In genomic region chr11:3829736-3830135, GRCm38 (mm10) we compare ENCODE assay signal across 27 mouse cellular contexts. TPM values are rescaled to one million over a fixed set of nuclear protein-coding genes. Genes with fewer than 3 reads are reported as not detected.
A peak's percentile ranks its signal among the peaks of the same experiment; 100 is the strongest.
DNase-seq lines count a peak whose midpoint lies in the region; ATAC-seq and TF ChIP-seq lines count a peak whose summit lies in the region.
"Had no signal": no experiment of that assay in that cellular context is flagged by ENCODE, and none has a peak within 500 bp of the region (broad histone marks: within the 10 kb centered on the region; RNA-seq: fewer than 3 reads in every experiment).

No protein-coding gene starts in this region.

- H3K4me3 ChIP-seq in hindbrain, postnatal 0 days (ENCODE audit: low read length): no peak overlapping the region
- H3K4me3 ChIP-seq in hindbrain, embryonic 14.5 days (replicated peaks; ENCODE audit: low read length): no peak overlapping the region
- no peak overlapping the region for H3K4me3 ChIP-seq in limb, embryonic 12.5 days (replicated peaks)
- no peak overlapping the region for H3K4me3 ChIP-seq in limb, embryonic 10.5 days
- H3K4me3 ChIP-seq: embryonic facial prominence, embryonic 10.5 days; embryonic facial prominence, embryonic 13.5 days; erythroblast, embryonic 14.5 days; forebrain, embryonic 12.5 days; forebrain, embryonic 15.5 days; heart, embryonic 12.5 days; heart, embryonic 15.5 days; hindbrain, embryonic 10.5 days; hindbrain, embryonic 13.5 days had no signal

- no peaks in the 10 kb centered on the region for H3K9me3 ChIP-seq in hindbrain, postnatal 0 days (ENCODE audit: low read length)
- H3K9me3 ChIP-seq in hindbrain, embryonic 14.5 days (ENCODE audit: control insufficient read depth, low read length): no peaks in the 10 kb centered on the region
- peaks cover 10% of the 10 kb centered on the region; the same call in 1 of the 2 replicates for H3K9me3 ChIP-seq in limb, embryonic 12.5 days
- no peaks in the 10 kb centered on the region; the same call in 1 of the 2 replicates for H3K9me3 ChIP-seq in limb, embryonic 10.5 days (replicated peaks)
- H3K9me3 ChIP-seq: forebrain, embryonic 12.5 days; forebrain, embryonic 15.5 days; heart, embryonic 15.5 days; hindbrain, embryonic 13.5 days had no signal

- no peak overlapping the region for H3K4me2 ChIP-seq in hindbrain, postnatal 0 days (ENCODE audit: low read depth, low read length)
- no peak overlapping the region for H3K4me2 ChIP-seq in hindbrain, embryonic 14.5 days (replicated peaks)
- H3K4me2 ChIP-seq in limb, embryonic 12.5 days: no peak overlapping the region
- H3K4me2 ChIP-seq: embryonic facial prominence, embryonic 13.5 days; forebrain, embryonic 12.5 days; forebrain, embryonic 15.5 days; heart, embryonic 12.5 days; heart, embryonic 15.5 days; hindbrain, embryonic 13.5 days had no signal

- no peak for ATAC-seq in hindbrain, postnatal 0 days
- ATAC-seq in hindbrain, embryonic 14.5 days (ENCODE audit: low FRiP score): no peak
- no peak for ATAC-seq in limb, embryonic 12.5 days (ENCODE audit: insufficient number of reproducible peaks, insufficient read depth, low FRiP score, low TSS enrichment, low read depth)
- ATAC-seq: CD4-positive, CD25-positive, alpha-beta regulatory T cell, adult 4 months; forebrain, embryonic 15.5 days; intestine, postnatal 0 days had no signal

- no peak overlapping the region for H3K9ac ChIP-seq in hindbrain, postnatal 0 days (replicated peaks; ENCODE audit: low read length)
- H3K9ac ChIP-seq in hindbrain, embryonic 14.5 days: no peak overlapping the region
- no peak overlapping the region for H3K9ac ChIP-seq in limb, embryonic 12.5 days (replicated peaks)
- H3K9ac ChIP-seq: embryonic facial prominence, embryonic 13.5 days; forebrain, embryonic 12.5 days; forebrain, embryonic 15.5 days; heart, embryonic 12.5 days; heart, embryonic 15.5 days; hindbrain, embryonic 13.5 days had no signal

- WGBS in hindbrain, postnatal 0 days: 72% methylated on average over 5 of the region's 5 CpGs
- 81% methylated on average over 5 of the region's 5 CpGs for WGBS in hindbrain, embryonic 14.5 days
- 63% methylated on average over 5 of the region's 5 CpGs for WGBS in limb, embryonic 12.5 days
- 85% methylated on average over 5 of the region's 5 CpGs for WGBS in limb, embryonic 10.5 days

- H3K27ac ChIP-seq in hindbrain, postnatal 0 days: no peak overlapping the region
- H3K27ac ChIP-seq in hindbrain, embryonic 14.5 days: no peak overlapping the region
- H3K27ac ChIP-seq in limb, embryonic 12.5 days: 0 out of 2 replicates have a peak overlapping the region, but pooled peaks have one; percentile 17
- no peak overlapping the region for H3K27ac ChIP-seq in limb, embryonic 10.5 days
- H3K27ac ChIP-seq: embryonic facial prominence, embryonic 10.5 days; embryonic facial prominence, embryonic 13.5 days; forebrain, embryonic 12.5 days; forebrain, embryonic 15.5 days; heart, embryonic 15.5 days; hindbrain, embryonic 10.5 days; hindbrain, embryonic 13.5 days had no signal

- TF ChIP-seq CTCF in hindbrain, postnatal 0 days (IDR thresholded peaks at IDR 0.05; ENCODE audit: low read depth): no peak

- no peaks in the 10 kb centered on the region; the same call in 1 of the 2 replicates for H3K27me3 ChIP-seq in hindbrain, postnatal 0 days (ENCODE audit: insufficient read depth, low read length)
- H3K27me3 ChIP-seq in hindbrain, embryonic 14.5 days (ENCODE audit: control insufficient read depth, insufficient read depth, low read length): no peaks in the 10 kb centered on the region
- 0 out of 2 replicates have a peak, but pooled peaks cover 8% of the 10 kb centered on the region for H3K27me3 ChIP-seq in limb, embryonic 12.5 days
- H3K27me3 ChIP-seq in limb, embryonic 10.5 days (ENCODE audit: low read depth, poor library complexity, severe bottlenecking): no peaks in the 10 kb centered on the region
- H3K27me3 ChIP-seq: embryonic facial prominence, embryonic 13.5 days; forebrain, embryonic 15.5 days; heart, embryonic 15.5 days had no signal

- H3K36me3 ChIP-seq in hindbrain, postnatal 0 days (ENCODE audit: insufficient read depth, low read length): no peaks in the 10 kb centered on the region
- H3K36me3 ChIP-seq in hindbrain, embryonic 14.5 days (replicated peaks; ENCODE audit: control insufficient read depth, insufficient read depth): no peaks in the 10 kb centered on the region
- H3K36me3 ChIP-seq in limb, embryonic 12.5 days: no peaks in the 10 kb centered on the region
- no peaks in the 10 kb centered on the region for H3K36me3 ChIP-seq in limb, embryonic 10.5 days
- H3K36me3 ChIP-seq: embryonic facial prominence, embryonic 10.5 days; embryonic facial prominence, embryonic 13.5 days; forebrain, embryonic 12.5 days; forebrain, embryonic 15.5 days; heart, embryonic 12.5 days; heart, embryonic 15.5 days; hindbrain, embryonic 10.5 days; hindbrain, embryonic 13.5 days had no signal

- DNase-seq in cerebellum, postnatal 10 days: peak; percentile 70 to 78
- DNase-seq in cerebellum, postnatal 36 days: no peak
- peak; percentile 11 for DNase-seq in hindbrain, postnatal 0 days (ENCODE audit: low spot score)
- no peak for DNase-seq in hindbrain, embryonic 14.5 days (ENCODE audit: low spot score)
- no peak for DNase-seq in limb, embryonic 10.5 days (ENCODE audit: low spot score)
- DNase-seq: adrenal gland, adult 8-10 months; adrenal gland, postnatal 36 days; cerebellum, adult 11-12 months; cerebellum, adult 8-10 months; embryo, embryonic 11 days; gastrocnemius, postnatal 25 days; heart, adult 18-20 months; heart, postnatal 10 days; heart, postnatal 36 days had no signal

- H3K4me1 ChIP-seq in hindbrain, postnatal 0 days (ENCODE audit: insufficient read depth, low read length): no peaks in the 10 kb centered on the region
- H3K4me1 ChIP-seq in hindbrain, embryonic 14.5 days (replicated peaks; ENCODE audit: control insufficient read depth, insufficient read depth, low read length): no peaks in the 10 kb centered on the region
- peaks cover 5% of the 10 kb centered on the region for H3K4me1 ChIP-seq in limb, embryonic 12.5 days (replicated peaks)
- H3K4me1 ChIP-seq in limb, embryonic 10.5 days: peaks cover 8% of the 10 kb centered on the region
- H3K4me1 ChIP-seq: forebrain, embryonic 12.5 days; hindbrain, embryonic 13.5 days had no signal

RNA-seq across cellular contexts. Expression of gene Osbp2, which starts 34.0 kb away (rescaled TPM):
- total RNA-seq in hindbrain, postnatal 0 days (2014; rRNA removed): 78.3 and 87.5 TPM in 2 replicates
- polyA plus RNA-seq in hindbrain, postnatal 0 days (2015; fragmentation: Nextera tagmentation; extraction: Ambion mirVana): 33.8 and 39.7 TPM in 2 replicates
- polyA plus RNA-seq in hindbrain, embryonic 14.5 days (2014; fragmentation: Nextera tagmentation; extraction: Ambion mirVana): 23.8 and 27.9 TPM in 2 replicates
- 0.52 and 0.73 TPM in 2 replicates for polyA plus RNA-seq in limb, embryonic 12.5 days (2016; fragmentation: Nextera tagmentation; extraction: Ambion mirVana)
- 0.23 and 0.34 TPM in 2 replicates for polyA plus RNA-seq in limb, embryonic 10.5 days (2016; fragmentation: Nextera tagmentation; extraction: Ambion mirVana)
- total RNA-seq: MEL had no signal
- polyA plus RNA-seq: CD4-positive, CD25-positive, alpha-beta regulatory T cell, adult 4 months; erythroblast, embryonic 14.5 days had no signal

Comparison
In these comparisons a context has a peak if more than half of its experiments do, and no peak if none do; other contexts are left out.
1. DNase-seq: peak in cerebellum, postnatal 10 days (2 of 2) and hindbrain, postnatal 0 days (single experiment); none in cerebellum, postnatal 36 days (0 of 2), hindbrain, embryonic 14.5 days (single experiment) and limb, embryonic 10.5 days (single experiment).
2. RNA of gene Osbp2, which starts 34.0 kb away (polyA plus RNA-seq): 33.8 to 39.7 TPM in hindbrain, postnatal 0 days and 23.8 to 27.9 TPM in hindbrain, embryonic 14.5 days; 0.52 to 0.73 TPM in limb, embryonic 12.5 days and 0.23 to 0.34 TPM in limb, embryonic 10.5 days; every median in the first group is over 10 times any median in the second.